Mouse (Mus musculus) gastrocnemius, postnatal 10 days (tissue): ENCODE measurements around the gene Gm20388. TPM values are rescaled to one million over a fixed set of nuclear protein-coding genes. Genes with fewer than 3 reads are reported as not detected.

ENCODE experiments used
- DNase-seq: peaks from one replicate; pipeline ENCODE4 v3.0.0; 2021; ENCODE audit warnings: mixed read lengths
- total RNA-seq, 2 experiments: library from RNA; stranded (reverse); gene quantifications; 2 replicates each; pipeline ENCODE4 v1.2.3; 2021

Gene Gm20388
- total RNA-seq, 2 experiments from 2014 or later: 2.9 to 6.0 TPM

DNA sequence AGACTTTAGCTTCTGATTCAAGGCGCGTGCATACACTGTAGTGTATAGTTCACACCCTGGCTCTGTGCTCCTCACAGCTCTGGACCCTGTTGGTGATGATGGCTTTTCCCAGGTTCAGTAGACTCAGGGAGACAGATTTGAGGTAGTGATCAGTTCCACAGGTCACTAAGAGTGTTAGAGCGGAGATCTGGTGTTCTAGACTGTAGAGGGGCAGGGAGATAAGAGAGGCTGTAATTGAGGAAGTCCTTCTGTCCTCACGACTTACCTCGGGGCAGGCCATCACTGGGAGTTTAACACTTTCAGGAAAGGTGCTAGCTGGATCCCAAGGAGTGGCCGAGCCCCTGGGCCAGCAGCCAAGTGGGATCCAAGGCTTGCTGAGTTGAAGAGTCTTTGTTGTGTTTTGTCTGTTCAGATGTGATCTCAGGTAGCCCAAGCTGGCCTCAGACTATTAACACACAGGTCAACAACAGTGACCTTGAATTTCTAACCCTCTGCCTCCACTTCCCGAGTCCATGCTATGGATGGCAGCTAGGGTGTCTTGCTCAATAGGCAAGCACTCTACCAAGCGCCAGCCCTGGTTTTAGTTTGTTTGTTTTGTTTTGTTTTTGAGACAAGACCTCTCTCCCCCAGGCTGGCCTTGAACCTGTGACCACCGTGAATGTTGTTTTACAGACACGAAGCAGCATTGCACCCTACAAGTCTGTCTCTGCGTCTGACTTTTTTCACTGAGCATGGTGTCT, 564.0 kb downstream of the Gm20388 start:
- DNase-seq: no peak

DNA sequence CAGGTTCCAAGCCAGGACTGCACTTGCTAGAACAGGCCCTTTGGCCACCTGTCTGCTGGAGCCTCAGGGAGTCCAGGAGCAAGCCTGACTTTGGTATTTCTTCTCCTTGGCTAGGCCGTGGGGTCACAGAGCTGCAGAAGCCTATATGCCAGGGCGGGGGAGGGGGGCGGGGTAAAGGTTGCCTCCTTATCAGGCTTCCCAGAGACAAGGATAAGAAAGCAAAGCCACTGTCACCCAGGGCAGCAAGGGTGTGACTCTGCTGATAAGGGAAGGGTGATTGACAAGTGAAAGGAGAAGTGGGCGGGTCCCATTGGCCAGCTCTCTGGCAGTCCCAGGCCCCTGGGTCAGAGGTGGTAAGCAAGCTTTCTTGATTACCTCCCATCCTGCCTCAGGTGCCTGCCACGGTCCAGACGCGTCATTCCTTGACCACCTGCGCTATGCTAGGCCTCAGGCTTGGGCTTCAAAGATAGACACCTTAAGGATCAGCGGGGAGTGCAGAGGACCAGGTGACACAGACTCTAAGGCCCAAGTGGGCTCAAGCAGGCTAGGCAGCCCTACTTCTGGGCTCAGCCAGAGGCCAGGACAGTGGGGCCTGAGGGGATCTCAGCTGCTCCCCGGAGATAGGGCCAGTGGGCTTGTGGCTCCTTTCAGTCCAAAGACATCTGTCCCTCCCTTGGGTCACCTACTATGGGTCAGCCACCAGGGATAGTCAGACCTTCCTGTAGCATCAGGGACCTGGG, 565.0 kb downstream of the Gm20388 start:
- DNase-seq: no peak

- DNase-seq: no peak
Measured at GRCm38 (mm10) chr8:120476711-120477575, 566.3 kb downstream of the Gm20388 start.

- no peak for DNase-seq
Measured at GRCm38 (mm10) chr8:120478754-120479153, 568.1 kb downstream of the Gm20388 start.

DNA sequence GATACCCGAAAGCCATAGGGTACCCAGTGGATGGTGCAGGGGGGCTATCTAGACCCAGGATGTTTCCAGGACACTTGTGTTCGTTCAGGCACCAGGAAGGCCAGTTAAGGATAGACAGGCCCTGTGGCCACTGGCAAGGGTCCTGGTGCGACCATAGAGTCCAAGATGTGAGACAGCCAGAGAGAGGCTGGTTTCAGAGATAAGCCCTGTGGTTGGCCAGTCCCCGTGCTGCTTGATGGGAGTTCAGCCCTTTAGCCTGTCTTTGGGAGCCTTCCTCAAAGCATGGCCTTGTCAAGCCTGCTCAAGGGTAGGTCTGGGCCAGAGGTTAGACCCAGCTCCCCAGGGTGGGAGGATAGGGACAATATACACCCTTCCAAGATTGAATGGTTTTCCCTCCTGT, 569.0 kb downstream of the Gm20388 start:
- no peak for DNase-seq

DNA sequence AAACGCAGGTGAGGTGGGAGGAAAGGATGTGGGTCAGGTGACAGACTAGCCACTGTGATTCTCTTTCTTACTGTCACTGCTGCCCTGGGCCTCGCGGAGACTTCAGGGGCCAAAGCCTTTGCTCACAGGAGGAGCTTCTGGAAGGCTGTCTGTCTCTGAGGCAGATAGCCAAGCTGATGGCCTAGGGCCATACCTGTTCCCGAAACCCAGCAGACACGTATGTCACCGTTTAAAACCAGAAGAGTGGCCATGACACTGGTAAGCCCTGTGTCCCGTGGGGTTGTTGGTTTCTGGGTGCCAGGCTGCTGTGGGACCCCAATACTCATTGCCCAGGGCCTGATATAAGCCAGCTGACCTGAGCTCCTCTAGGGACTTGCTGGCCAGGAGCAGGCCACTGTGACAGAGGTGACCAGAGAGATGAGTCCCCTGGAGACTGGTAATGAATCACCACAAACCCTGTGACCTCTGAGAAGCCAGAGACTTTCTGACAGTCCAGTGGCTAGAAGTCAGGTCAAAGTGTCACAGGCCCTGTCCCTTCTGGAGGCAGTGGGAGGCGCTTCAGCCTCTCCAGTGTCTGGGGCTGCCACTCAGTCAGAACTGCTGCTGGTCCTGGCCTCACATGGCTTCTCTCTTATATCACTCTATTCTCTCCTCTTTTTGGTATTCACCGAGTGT, 571.5 kb downstream of the Gm20388 start:
- no peak for DNase-seq

DNA sequence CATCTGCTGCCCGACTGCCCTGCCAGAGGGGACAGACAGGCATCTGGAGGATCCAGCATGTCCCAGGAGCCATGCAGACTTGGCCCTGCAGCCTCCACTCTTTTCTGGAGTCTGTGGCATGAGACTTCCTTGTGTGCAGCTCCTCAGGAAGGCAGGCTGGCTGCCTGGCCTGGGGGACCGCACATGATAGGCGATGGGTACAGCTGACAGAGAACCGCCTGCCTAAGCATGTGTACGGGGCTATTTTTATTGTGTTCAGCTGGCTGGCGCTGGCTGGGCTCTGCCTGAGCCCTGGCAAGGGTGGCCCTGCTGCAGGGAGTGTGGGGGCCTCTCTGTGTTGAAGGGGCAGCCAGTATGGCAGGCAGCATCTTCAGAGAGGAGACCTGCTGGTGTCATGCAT, 573.8 kb downstream of the Gm20388 start:
- DNase-seq: no peak

GRCm38 (mm10) chr8:120485116-120485515, 574.5 kb downstream of the Gm20388 start:
- DNase-seq: no peak

- DNase-seq: no peak
Measured at GRCm38 (mm10) chr8:120485551-120486476, 575.2 kb downstream of the Gm20388 start.

DNA sequence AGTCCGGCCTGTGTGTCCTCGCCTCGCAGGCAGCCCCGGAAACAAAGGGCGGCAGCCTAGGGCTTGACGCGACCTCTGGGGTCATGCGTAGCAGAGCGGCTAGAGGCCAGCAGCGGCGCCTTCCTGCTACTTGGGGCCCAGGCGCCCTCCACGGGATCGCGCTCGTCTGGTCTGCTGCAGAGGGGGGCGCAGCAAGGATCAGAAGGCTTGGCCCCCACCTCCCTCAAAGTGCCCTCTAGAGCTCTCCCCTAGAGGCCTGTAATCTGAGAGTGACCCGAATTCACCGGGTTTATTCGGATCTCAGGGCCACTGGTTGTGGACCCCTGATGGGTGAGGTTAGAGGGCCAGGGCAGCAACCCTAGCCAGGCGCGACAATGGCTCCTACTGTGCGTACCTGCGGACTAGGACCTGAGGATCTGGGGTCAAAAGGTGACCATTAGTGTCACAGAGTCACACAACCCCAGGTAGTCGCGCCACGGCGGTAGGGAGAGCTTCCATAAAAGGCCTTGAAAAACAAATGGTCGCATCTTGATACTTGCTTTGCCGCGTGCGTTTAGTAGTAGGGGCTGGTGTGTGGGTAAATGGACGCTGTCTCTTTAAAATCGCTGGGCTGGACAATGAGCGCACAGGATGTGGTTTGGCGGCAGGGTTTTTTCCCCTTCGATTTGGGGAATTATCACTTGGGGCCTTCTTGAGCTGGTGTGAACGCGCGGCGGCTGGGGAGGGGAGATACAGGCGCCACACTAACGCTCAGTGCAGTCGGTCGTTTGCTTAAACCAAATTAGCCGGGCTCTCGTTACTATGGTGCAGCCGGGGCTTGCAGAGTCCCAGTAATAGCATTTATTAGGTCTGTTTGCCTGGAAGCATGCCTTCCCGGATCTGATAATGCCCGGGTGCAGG, 576.1 kb downstream of the Gm20388 start:
- DNase-seq: no peak

DNA sequence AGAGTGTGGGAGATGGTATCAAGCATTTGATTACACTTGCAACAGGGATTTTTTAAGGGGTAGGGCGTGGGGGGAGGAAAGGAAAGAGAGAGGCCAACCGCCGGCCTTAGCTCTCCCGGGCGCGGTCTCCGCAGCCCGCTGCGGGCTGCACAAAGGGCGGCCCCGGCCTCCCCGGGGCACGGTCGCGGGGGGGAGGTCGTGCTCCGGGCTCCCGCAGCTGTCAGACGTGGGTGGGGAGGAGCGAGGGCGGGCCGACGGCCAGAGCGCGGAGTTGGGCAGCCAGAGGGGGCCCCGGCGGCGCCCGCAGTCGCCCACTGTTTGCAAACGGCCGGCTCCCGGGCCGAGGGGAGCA, 576.7 kb downstream of the Gm20388 start:
- DNase-seq: no peak

GRCm38 (mm10) chr8:120487729-120488510, 577.3 kb downstream of the Gm20388 start:
- DNase-seq: peak; percentile 63

- no peak for DNase-seq
Measured at GRCm38 (mm10) chr8:120488636-120489131, 578.0 kb downstream of the Gm20388 start.

GRCm38 (mm10) chr8:120489142-120489754, 578.6 kb downstream of the Gm20388 start:
- DNase-seq: peak; percentile 45

DNA sequence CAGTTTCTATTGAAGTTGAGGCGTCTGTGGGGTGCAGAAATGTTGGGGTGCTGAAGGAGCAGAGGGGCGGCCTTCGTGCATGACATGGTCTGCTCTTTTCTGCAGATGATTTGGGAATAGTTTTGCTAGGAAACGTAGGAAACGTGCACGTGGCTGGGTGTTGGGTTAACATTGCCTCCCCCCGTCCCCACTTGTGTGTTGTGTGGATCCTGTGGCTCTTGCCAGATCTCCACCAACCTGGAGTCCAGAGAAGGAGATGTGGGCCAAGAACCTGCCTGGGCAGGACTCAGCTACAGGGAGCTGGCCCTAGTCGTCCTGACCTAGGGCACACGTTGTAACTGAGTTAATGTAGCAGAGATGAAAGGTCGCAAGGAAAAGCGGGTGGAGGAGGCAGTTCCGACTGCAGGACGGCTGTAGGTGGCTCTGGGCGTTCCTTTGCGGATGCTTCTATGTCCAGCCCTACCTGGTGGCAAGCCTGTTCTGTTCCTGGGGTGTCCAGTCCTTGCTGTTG, 579.2 kb downstream of the Gm20388 start:
- no peak for DNase-seq

DNA sequence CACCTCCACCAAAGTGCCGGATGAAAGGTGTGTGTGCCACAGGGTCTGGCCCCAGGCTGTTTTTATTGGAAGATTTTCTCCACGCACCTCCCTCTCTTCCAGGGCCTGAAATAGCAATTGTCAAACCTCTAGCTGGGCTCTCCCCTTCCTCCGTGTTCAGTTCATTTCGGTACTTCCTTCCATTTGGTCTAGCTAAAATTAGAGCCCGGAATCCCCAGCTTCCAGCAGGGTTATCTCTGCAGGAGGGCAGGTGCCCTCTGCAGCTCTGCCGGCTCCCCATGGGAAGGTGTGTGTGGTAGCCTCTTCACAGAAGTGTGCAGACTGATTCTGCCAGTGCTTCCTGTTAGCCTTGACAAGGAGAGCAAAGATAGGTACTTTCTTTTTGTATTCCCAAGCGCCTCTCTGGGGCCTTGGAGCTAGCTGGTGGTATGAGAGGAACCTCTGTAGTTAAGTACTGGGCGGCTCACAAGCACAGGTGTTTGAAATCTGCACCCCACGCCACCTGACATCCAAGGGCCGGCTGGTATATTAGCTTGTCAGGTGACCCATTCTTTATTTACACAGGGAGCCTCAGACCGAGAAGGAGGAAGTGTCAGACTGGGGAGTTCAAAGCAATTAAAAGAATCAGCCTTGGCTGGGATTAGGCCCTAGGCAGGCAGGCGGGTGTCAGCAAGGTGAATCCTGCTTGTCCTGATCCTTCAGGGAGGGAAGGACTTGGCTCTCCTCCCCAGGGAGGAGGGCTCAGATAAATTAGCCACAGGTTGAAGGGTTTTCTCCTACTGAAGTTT, 579.9 kb downstream of the Gm20388 start:
- no peak for DNase-seq

DNA sequence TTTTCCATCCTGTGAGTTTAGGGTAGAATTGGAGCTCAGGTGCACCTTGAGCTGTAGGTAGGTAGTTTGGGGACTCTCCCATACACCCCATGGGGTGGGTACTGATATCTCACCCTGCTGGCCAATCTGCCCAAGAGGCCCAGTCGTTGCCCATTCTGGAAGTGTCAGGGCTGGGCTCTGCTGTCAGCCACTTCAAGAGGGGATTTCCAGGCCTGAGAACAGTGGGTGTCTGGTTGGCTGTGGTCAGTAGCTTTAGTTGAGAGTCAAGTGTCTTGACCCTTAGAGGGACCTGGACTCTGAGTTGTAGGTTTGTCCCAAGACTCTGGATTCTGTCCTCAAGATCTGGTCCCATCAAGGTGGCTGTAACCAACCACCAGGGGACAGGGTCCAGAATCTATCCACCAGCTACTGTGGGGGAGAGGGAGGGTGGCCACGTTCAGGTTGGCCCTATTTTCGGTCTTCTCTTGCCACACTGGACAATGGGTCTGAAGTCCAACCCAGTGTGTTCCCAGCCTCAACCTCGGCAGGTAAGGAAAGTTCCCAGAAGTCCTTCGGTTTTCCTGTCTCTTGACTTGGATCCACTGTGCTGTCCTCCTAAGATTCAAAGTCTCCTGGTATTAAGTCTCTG, 580.6 kb downstream of the Gm20388 start:
- no peak for DNase-seq
